Mouse (Mus musculus) left cerebral cortex, postnatal 36 days (tissue): ENCODE measurements at regions not wholly inside any gene's neighbourhood (a gene's known extent, or its start where the extent isn't known, plus 50 kb on each side); places are given as distances from the start of the nearest gene placed in this dataset.

Experiments used
- DNase-seq, 2 experiments: peaks; one replicate each; pipeline ENCODE4 v3.0.0; 2021 to 2022; ENCODE audit warnings: low spot score in 2 of 2, mixed read lengths in 1 of 2
- intact Hi-C: fragments of 180-260 bp; cut with DNase I; formaldehyde crosslinking; loops from one replicate; pipeline ENCODE4 v1.15.1; 2025

GRCm38 (mm10) chr1:45701516-45701915, 93.5 kb upstream of the Wdr75 start:
- intact Hi-C loops: no loop called here

GRCm38 (mm10) chr1:45723369-45723768, 71.6 kb upstream of the Wdr75 start:
- no peak for DNase-seq
- intact Hi-C loops: no loop called here

More at GRCm38 (mm10) chr1:45701516-45701915, 93.5 kb upstream of the Wdr75 start:
- DNase-seq: no peak

- DNase-seq: no peak
- intact Hi-C loops: no loop called here
Measured at GRCm38 (mm10) chr1:45732958-45733357, 62.0 kb upstream of the Wdr75 start.

- no peak for DNase-seq
- intact Hi-C loops: no loop called here
Measured at GRCm38 (mm10) chr1:45745136-45745535, 49.8 kb upstream of the Wdr75 start.
